Mouse (Mus musculus) limb, embryonic 14.5 days (tissue): ENCODE results near the gene 3425401B19Rik. TPM values are rescaled to one million over a fixed set of nuclear protein-coding genes. Genes with fewer than 3 reads are reported as not detected.

Experiments used
- ATAC-seq: fragments of 200-750 bp; cut with Nextera tagmentation; 2 replicates; pipeline ENCODE4 v1.8.0; 2017; ENCODE audit warnings: low read depth, moderate number of reproducible peaks, moderate TSS enrichment; ENCODE audit not compliant: low FRiP score
- DNase-seq: peaks from one replicate; pipeline ENCODE4 v3.0.0-alpha.2; 2015; ENCODE audit warnings: low spot score
- H3K27ac ChIP-seq: fragments of 300-500 bp; sonication (generic); replicated peaks from 2 replicates; pipeline ENCODE4 v1.5.1; 2014; ENCODE audit warnings: low read depth, mild to moderate bottlenecking, low read length, moderate library complexity, mixed read lengths
- H3K27me3 ChIP-seq: fragments of 300-500 bp; sonication (generic); 2 replicates; pipeline ENCODE4 v1.6.1; 2014; ENCODE audit warnings: low read length, mixed read lengths; ENCODE audit not compliant: control insufficient read depth, insufficient read depth
- H3K36me3 ChIP-seq: fragments of 300-500 bp; sonication (generic); 2 replicates; pipeline ENCODE4 v1.6.1; 2014; ENCODE audit warnings: mild to moderate bottlenecking, low read length, moderate library complexity, mixed read lengths; ENCODE audit not compliant: control insufficient read depth, insufficient read depth
- H3K4me1 ChIP-seq: fragments of 300-500 bp; sonication (generic); 2 replicates; pipeline ENCODE4 v1.6.1; 2014; ENCODE audit warnings: antibody characterized with exemption, low read length, mixed read lengths; ENCODE audit not compliant: control insufficient read depth, insufficient read depth
- H3K4me2 ChIP-seq: fragments of 300-500 bp; sonication (generic); replicated peaks from 2 replicates; pipeline ENCODE4 v1.6.1; 2014; ENCODE audit warnings: low read depth, mild to moderate bottlenecking, low read length, moderate library complexity; ENCODE audit not compliant: severe bottlenecking
- H3K4me3 ChIP-seq: fragments of 300-500 bp; sonication (generic); replicated peaks from 2 replicates; pipeline ENCODE4 v1.5.1; 2014; ENCODE audit warnings: low read length
- H3K9ac ChIP-seq: fragments of 300-500 bp; sonication (generic); 2 replicates; pipeline ENCODE4 v1.6.1; 2014; ENCODE audit warnings: mild to moderate bottlenecking, low read depth, low read length, moderate library complexity; ENCODE audit not compliant: severe bottlenecking
- H3K9me3 ChIP-seq: fragments of 300-500 bp; sonication (generic); 2 replicates; pipeline ENCODE4 v1.6.1; 2016; ENCODE audit warnings: low read length; ENCODE audit not compliant: control insufficient read depth
- POLR2A ChIP-seq: fragments of 200-500 bp; IDR thresholded peaks from 2 replicates; pipeline ENCODE4 v1.8.0; 2012; ENCODE audit warnings: inconsistent platforms, mild to moderate bottlenecking, moderate library complexity, borderline replicate concordance; ENCODE audit not compliant: insufficient read depth, insufficient read length; ENCODE audit errors: extremely low read depth
- WGBS: fragments of 180-500 bp; shearing (Covaris S2); extraction: QIAGEN DNeasy Blood & Tissue Kit; methylation state at CpG from one replicate; pipeline ENCODE4 v1.1.7; 2014; 5-methylcytosine and 5-hydroxymethylcytosine counted together
- polyA plus RNA-seq, 2 experiments: library from polyadenylated mRNA; depleted of rRNA in 1 of 2; stranded (reverse) in 1 of 2; unstranded in 1 of 2; fragments of >200 nt; fragmentation: Nextera tagmentation in 1 of 2; extraction: Ambion mirVana in 1 of 2; gene quantifications; 2 replicates each; pipeline versions ENCODE4 v1.2.1 to v1.2.3; 2012 to 2014

3425401B19Rik gene
- polyA plus RNA-seq, 2 experiments: 1.1 to 1.2 TPM

DNA sequence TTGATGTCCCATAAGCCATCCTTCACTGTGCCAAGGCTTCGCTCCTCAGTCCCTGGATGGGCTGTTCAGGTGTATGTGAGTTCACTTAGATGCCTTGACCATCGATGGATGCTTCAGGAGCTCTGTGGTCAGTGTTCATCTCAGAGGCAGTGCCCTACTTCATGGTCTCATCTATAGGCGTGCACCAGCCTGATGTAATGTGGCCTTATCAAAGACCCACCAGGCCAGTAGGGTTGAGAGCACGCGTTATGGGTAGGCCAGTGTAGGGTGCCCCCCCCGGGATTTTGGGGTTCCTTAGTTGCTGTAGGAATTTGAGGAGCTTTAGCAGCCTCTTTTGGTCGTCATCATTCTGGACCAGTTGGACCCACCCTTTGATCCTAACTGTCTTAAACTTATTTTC lies 60.3 kb downstream of the 3425401B19Rik start:
- H3K9ac ChIP-seq: no peak overlapping the region
- H3K4me3 ChIP-seq: no peak overlapping the region
- no peak for TF ChIP-seq POLR2A
- DNase-seq: no peak
- H3K4me2 ChIP-seq: no peak overlapping the region
- 87% methylated on average over 7 of the region's 7 CpGs for WGBS
- H3K4me1 ChIP-seq: no peaks in the 10 kb centered on the region
- no peaks in the 10 kb centered on the region for H3K9me3 ChIP-seq
- no peaks in the 10 kb centered on the region for H3K36me3 ChIP-seq
- no peak for ATAC-seq
- H3K27me3 ChIP-seq: no peaks in the 10 kb centered on the region
- H3K27ac ChIP-seq: no peak overlapping the region

DNA sequence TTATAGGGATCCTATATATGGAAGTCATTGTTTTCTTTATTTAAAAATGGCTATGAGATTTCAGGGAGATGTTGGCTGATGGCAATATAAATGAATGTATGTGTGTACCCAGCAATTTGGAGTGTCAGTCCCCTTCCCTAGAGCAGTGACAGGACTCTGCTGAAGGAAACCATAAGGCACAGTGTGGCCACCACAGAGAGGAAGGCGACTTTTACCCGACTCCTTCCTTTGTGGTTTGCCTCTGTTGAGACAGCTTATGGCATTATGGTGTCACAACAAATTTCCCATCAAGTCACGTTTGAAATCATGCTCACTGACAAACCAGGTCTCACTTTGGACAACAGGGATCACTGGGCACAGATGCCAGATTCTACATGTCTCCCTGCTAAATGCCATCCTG lies 60.8 kb downstream of the 3425401B19Rik start:
- Histone ChIP-seq H3K9me3 (no peaks in the 10 kb centered on the region), H3K4me2 (no peak overlapping the region), H3K4me1 (no peaks in the 10 kb centered on the region), H3K9ac (no peak overlapping the region), H3K4me3 (no peak overlapping the region), H3K27ac (no peak overlapping the region), H3K27me3 (no peaks in the 10 kb centered on the region), H3K36me3 (no peaks in the 10 kb centered on the region)
- TF ChIP-seq POLR2A: no peak
- WGBS: 81% methylated on average over 3 of the region's 3 CpGs
- ATAC-seq: no peak
- DNase-seq: no peak

DNA sequence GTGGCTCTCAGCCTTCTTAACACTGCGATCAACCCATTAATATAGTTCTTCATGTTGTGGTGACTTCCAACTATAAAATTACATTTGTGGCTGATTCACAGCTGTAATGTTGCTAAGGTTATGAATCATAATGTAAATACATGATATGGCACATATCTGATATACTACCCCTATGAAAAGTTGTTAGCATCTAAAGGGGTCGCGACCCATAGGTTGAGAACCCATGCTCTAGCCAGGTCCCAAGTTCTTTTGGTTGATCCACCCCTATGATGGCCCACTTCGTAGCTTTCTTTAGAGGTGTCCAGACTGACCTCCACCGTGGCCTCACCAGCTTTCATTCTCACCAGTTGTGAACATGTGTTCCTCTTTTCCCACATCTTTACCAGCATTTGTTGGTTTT lies 67.8 kb downstream of the 3425401B19Rik start:
- no peak for TF ChIP-seq POLR2A
- Histone ChIP-seq H3K27ac (no peak overlapping the region), H3K36me3 (no peaks in the 10 kb centered on the region), H3K27me3 (no peaks in the 10 kb centered on the region), H3K4me2 (no peak overlapping the region), H3K9me3 (no peaks in the 10 kb centered on the region), H3K4me3 (no peak overlapping the region), H3K9ac (no peak overlapping the region), H3K4me1 (no peaks in the 10 kb centered on the region)
- ATAC-seq: no peak
- WGBS: 78% methylated on average over 5 of the region's 5 CpGs
- DNase-seq: no peak

DNA sequence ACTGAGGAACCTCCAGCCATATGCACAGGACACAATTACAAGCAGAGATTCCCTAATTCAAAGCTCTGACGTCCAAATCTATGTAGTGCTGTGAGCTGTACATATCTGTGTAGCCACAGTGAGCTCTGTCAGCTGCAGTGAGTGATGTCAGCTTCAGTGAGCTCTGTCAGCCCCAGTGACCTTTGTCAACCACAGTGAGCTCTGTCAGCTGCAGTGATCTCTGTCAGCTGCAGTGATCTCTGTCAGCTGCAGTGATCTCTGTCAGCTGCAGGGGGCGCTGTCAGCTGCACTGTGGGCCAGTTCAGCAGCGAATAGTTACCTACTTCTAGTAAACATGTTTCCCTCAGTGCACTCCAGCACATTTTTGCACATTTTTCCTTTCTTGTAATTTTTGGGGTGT lies 75.7 kb downstream of the 3425401B19Rik start:
- no peaks in the 10 kb centered on the region for H3K4me1 ChIP-seq
- no peak overlapping the region for H3K4me2 ChIP-seq
- no peaks in the 10 kb centered on the region for H3K36me3 ChIP-seq
- no peaks in the 10 kb centered on the region for H3K9me3 ChIP-seq
- H3K9ac ChIP-seq: no peak overlapping the region
- no peak overlapping the region for H3K27ac ChIP-seq
- H3K4me3 ChIP-seq: no peak overlapping the region
- H3K27me3 ChIP-seq: peaks cover 7% of the 10 kb centered on the region; the same call in 1 of the 2 replicates
- no peak for DNase-seq
- no peak for ATAC-seq
- no peak for TF ChIP-seq POLR2A
- 20% methylated on average over 3 of the region's 3 CpGs for WGBS

Other genes starting within 250 kb of the 3425401B19Rik start
- 0.04 and 0.14 TPM in 2 replicates for gene Slc18a3, start 220.4 kb downstream of the 3425401B19Rik start, polyA plus RNA-seq (2012; rRNA removed)
- not detected in 2 replicates for gene Slc18a3, start 220.4 kb downstream of the 3425401B19Rik start, polyA plus RNA-seq (2014; fragmentation: Nextera tagmentation; extraction: Ambion mirVana)
- gene Chat, start 219.3 kb downstream of the 3425401B19Rik start, polyA plus RNA-seq (2012; rRNA removed): 0.03 TPM in 1 of 2 replicates, not detected in the other
- gene Chat, start 219.3 kb downstream of the 3425401B19Rik start, polyA plus RNA-seq (2014; fragmentation: Nextera tagmentation; extraction: Ambion mirVana): not detected in 2 replicates
- 12.2 and 12.8 TPM in 2 replicates for gene Ercc6, start 171.8 kb downstream of the 3425401B19Rik start, polyA plus RNA-seq (2012; rRNA removed)
- gene Ercc6, start 171.8 kb downstream of the 3425401B19Rik start, polyA plus RNA-seq (2014; fragmentation: Nextera tagmentation; extraction: Ambion mirVana): 15.0 and 19.3 TPM in 2 replicates
- 0.09 and 0.20 TPM in 2 replicates for gene Prrxl1, start 85.9 kb downstream of the 3425401B19Rik start, polyA plus RNA-seq (2012; rRNA removed)
- gene Prrxl1, start 85.9 kb downstream of the 3425401B19Rik start, polyA plus RNA-seq (2014; fragmentation: Nextera tagmentation; extraction: Ambion mirVana): 0.25 TPM in 1 of 2 replicates, not detected in the other
- gene Tmem273, start 100.7 kb upstream of the 3425401B19Rik start, polyA plus RNA-seq (2012; rRNA removed): 1.8 and 2.6 TPM in 2 replicates
- gene Tmem273, start 100.7 kb upstream of the 3425401B19Rik start, polyA plus RNA-seq (2014; fragmentation: Nextera tagmentation; extraction: Ambion mirVana): 1.7 and 2.5 TPM in 2 replicates
- 0.04 TPM in 1 of 2 replicates, not detected in the other for gene Fam170b, start 148.7 kb upstream of the 3425401B19Rik start, polyA plus RNA-seq (2012; rRNA removed)
- gene Fam170b, start 148.7 kb upstream of the 3425401B19Rik start, polyA plus RNA-seq (2014; fragmentation: Nextera tagmentation; extraction: Ambion mirVana): not detected in 2 replicates
- 13.2 and 14.8 TPM in 2 replicates for gene Vstm4, start 171.5 kb upstream of the 3425401B19Rik start, polyA plus RNA-seq (2012; rRNA removed)
- 21.9 and 25.0 TPM in 2 replicates for gene Vstm4, start 171.5 kb upstream of the 3425401B19Rik start, polyA plus RNA-seq (2014; fragmentation: Nextera tagmentation; extraction: Ambion mirVana)